Mouse (Mus musculus) megakaryocyte progenitor cell, adult 5-6 weeks (primary cell): ENCODE measurements at regions not wholly inside any gene's neighbourhood (a gene's known extent, or its start where the extent isn't known, plus 50 kb on each side); places are given as distances from the start of the nearest gene placed in this dataset.

Experiments
- ATAC-seq: replicated peaks from 2 replicates; pipeline ENCODE4 v1.8.0; 2016; ENCODE audit warnings: mild to moderate bottlenecking, moderate TSS enrichment, inconsistent platforms; ENCODE audit not compliant: poor library complexity

- ATAC-seq = no peak
Measured at GRCm38 (mm10) chr14:102024646-102025045, 294.9 kb downstream of the Lmo7 start.

- ATAC-seq = no peak
Measured at GRCm38 (mm10) chr14:102020161-102020605, 290.4 kb downstream of the Lmo7 start.

DNA sequence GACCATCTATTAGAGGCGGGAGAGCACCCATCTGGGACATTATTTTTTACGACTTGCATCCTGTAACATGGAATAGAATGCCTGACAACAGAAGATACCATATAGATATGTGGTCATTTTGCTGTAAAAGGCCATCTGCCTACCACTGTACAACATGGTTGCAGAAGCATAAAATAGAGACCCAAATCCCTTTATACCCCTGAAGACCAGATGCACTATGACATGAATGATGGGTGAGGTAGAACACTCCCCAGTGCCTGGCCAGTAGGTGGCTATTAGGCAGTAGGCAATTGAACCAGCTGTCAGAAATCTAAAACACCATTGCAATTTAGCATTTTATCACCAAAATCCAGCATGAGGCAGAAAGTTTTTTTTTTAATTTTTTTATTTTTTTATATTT, 289.6 kb downstream of the Lmo7 start:
- no peak for ATAC-seq

GRCm38 (mm10) chr14:102016572-102016971, 286.8 kb downstream of the Lmo7 start:
- ATAC-seq = no peak

- no peak for ATAC-seq
Measured at GRCm38 (mm10) chr14:102014976-102015603, 285.3 kb downstream of the Lmo7 start.

- ATAC-seq = no peak
Measured at GRCm38 (mm10) chr14:102013238-102013637, 283.5 kb downstream of the Lmo7 start.

- no peak for ATAC-seq
Measured at GRCm38 (mm10) chr14:101997535-101997934, 267.8 kb downstream of the Lmo7 start.

GRCm38 (mm10) chr14:101984401-101984800, 254.6 kb downstream of the Lmo7 start:
- no peak for ATAC-seq
